Mouse (Mus musculus) embryonic facial prominence, embryonic 13.5 days (tissue): ENCODE data around the gene Polg. TPM values are rescaled to one million over a fixed set of nuclear protein-coding genes. Genes with fewer than 3 reads are reported as not detected.

ENCODE experiments used
- ATAC-seq: fragments of 200-750 bp; cut with Nextera tagmentation; 2 replicates; pipeline ENCODE4 v1.8.0; 2017; ENCODE audit warnings: low read depth; ENCODE audit not compliant: insufficient number of reproducible peaks, insufficient read depth, low FRiP score, low TSS enrichment
- H3K27ac ChIP-seq: fragments of 300-500 bp; sonication (generic); 2 replicates; pipeline ENCODE4 v1.5.1; 2015; ENCODE audit warnings: moderate library complexity, mild to moderate bottlenecking, inconsistent platforms
- H3K27me3 ChIP-seq: fragments of 300-500 bp; sonication (generic); 2 replicates; pipeline ENCODE4 v1.6.1; 2015; ENCODE audit warnings: mild to moderate bottlenecking, inconsistent platforms
- H3K36me3 ChIP-seq: fragments of 300-500 bp; sonication (generic); 2 replicates; pipeline ENCODE4 v1.6.1; 2015; ENCODE audit warnings: mild to moderate bottlenecking, inconsistent platforms
- H3K4me1 ChIP-seq: fragments of 300-500 bp; sonication (generic); 2 replicates; pipeline ENCODE4 v1.6.1; 2015; ENCODE audit warnings: inconsistent platforms
- H3K4me2 ChIP-seq: fragments of 300-500 bp; sonication (generic); 2 replicates; pipeline ENCODE4 v1.6.1; 2015; ENCODE audit warnings: moderate library complexity, mild to moderate bottlenecking, inconsistent platforms
- H3K4me3 ChIP-seq: fragments of 300-500 bp; sonication (generic); 2 replicates; pipeline ENCODE4 v1.5.1; 2015; ENCODE audit warnings: mild to moderate bottlenecking, inconsistent platforms
- H3K9ac ChIP-seq: fragments of 300-500 bp; sonication (generic); 2 replicates; pipeline ENCODE4 v1.6.1; 2015; ENCODE audit warnings: mild to moderate bottlenecking, inconsistent platforms
- H3K9me3 ChIP-seq: fragments of 300-500 bp; sonication (generic); 2 replicates; pipeline ENCODE4 v1.6.1; 2016; ENCODE audit warnings: inconsistent platforms
- WGBS: fragments of 180-500 bp; shearing (Covaris S2); methylation state at CpG from one replicate; pipeline ENCODE4 v1.1.7; 2015; ENCODE audit warnings: mixed read lengths; 5-methylcytosine and 5-hydroxymethylcytosine counted together
- polyA plus RNA-seq: library from polyadenylated mRNA; unstranded; fragments of >200 nt; fragmentation: Nextera tagmentation; extraction: Ambion mirVana; gene quantifications from 2 replicates; pipeline ENCODE4 v1.2.1, GENCODE M21; 2015

Polg gene
- polyA plus RNA-seq, 1 experiment from 2014 or later: 28.8 TPM

DNA sequence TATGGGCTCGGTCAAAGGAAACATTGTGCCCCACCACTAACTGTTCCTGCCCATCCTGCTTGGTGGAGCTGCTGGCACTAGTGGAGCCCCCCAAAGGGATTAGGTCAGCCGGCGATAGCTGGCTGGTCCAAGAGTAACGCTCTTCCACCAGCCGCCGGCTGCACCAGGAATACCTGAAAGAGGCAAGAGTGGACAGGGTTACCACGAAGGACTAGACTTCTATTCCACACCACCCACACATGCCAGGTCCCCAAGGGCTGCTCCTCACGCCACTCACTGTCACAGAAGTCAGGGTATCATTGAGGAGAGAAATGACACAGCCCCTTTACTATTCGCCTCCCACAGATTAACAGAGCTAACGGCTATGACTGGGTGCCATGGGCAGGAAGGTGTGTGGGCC, 4.4 kb downstream of the Polg start:
- peaks cover 69% of the 10 kb centered on the region for H3K36me3 ChIP-seq
- no peak overlapping the region for H3K9ac ChIP-seq
- 90% methylated on average over 10 of the region's 10 CpGs for WGBS
- H3K4me2 ChIP-seq: no peak overlapping the region
- H3K9me3 ChIP-seq: no peaks in the 10 kb centered on the region
- no peak overlapping the region for H3K27ac ChIP-seq
- ATAC-seq: no peak
- no peak overlapping the region for H3K4me3 ChIP-seq
- peaks cover 18% of the 10 kb centered on the region for H3K4me1 ChIP-seq
- H3K27me3 ChIP-seq: peaks cover 5% of the 10 kb centered on the region

DNA sequence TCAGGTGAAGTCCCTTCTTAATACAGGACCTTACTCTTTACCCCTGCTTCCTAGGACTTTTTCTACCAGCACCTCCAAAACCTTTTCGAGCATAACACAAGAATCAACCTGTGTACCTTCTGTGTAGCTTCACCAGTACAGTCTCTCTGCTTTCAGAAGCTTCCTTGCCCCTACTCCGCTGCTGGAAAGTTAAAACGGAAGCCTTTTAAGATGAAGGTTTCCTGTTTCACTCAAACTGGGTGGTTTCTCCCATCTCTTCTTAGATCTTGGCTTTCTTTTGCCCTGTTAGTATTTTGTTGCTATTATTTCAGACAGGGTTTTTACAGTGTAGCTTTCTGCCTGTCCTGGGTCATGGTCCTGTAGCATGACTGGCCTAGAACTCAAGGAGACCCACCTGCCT, 18.7 kb downstream of the Polg start:
- WGBS: 88% methylated on average over 3 of the region's 3 CpGs
- Histone ChIP-seq H3K9me3 (no peaks in the 10 kb centered on the region), H3K27ac (no peak overlapping the region), H3K27me3 (no peaks in the 10 kb centered on the region), H3K9ac (no peak overlapping the region), H3K4me2 (no peak overlapping the region), H3K36me3 (peaks cover 89% of the 10 kb centered on the region), H3K4me3 (no peak overlapping the region), H3K4me1 (no peaks in the 10 kb centered on the region)
- ATAC-seq: no peak

DNA sequence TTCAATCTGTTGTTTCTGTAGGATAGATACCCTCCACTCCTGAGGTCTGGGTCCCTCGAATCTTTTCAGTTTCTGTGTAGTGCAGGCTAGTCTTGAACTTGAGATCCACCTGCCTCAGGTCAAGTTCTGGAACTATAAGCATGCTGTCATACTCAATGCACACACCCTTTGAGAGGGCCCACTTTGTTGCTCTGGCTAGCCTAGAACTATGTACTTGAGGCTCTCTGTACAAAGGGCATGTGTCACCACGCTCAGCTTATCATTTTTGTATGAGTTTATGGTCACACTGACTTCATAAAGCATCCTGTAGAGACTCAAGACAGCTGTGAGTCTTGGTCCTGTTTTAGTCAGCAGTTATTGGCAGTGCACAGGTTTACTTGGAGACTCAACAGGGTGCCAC, 19.1 kb downstream of the Polg start:
- H3K4me3 ChIP-seq: no peak overlapping the region
- no peaks in the 10 kb centered on the region for H3K27me3 ChIP-seq
- no peak for ATAC-seq
- H3K4me2 ChIP-seq: no peak overlapping the region
- no peak overlapping the region for H3K27ac ChIP-seq
- H3K9ac ChIP-seq: no peak overlapping the region
- H3K36me3 ChIP-seq: peaks cover 89% of the 10 kb centered on the region
- H3K9me3 ChIP-seq: no peaks in the 10 kb centered on the region
- 88% methylated on average over 2 of the region's 2 CpGs for WGBS
- no peaks in the 10 kb centered on the region for H3K4me1 ChIP-seq

DNA sequence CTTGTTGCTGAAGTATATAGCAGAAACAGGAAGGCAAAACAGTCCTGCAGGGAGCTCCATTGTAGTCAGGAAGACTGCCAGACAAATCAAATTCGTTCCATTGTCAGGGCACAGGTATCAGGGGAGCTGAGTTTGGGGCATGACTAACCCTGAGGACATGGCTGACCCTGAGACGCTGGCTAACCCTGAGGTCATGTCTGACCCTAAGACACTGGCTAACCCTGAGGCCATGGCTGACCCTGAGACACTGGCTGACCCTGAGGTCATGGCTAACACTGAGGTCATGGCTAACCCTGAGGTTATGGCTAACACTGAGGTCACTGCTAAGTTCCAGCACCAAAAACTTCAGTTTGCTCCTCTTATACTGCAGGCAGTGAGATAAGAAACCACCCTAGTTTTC, 26.1 kb downstream of the Polg start:
- no peak for ATAC-seq
- WGBS: 56% methylated on average over 2 of the region's 2 CpGs

DNA sequence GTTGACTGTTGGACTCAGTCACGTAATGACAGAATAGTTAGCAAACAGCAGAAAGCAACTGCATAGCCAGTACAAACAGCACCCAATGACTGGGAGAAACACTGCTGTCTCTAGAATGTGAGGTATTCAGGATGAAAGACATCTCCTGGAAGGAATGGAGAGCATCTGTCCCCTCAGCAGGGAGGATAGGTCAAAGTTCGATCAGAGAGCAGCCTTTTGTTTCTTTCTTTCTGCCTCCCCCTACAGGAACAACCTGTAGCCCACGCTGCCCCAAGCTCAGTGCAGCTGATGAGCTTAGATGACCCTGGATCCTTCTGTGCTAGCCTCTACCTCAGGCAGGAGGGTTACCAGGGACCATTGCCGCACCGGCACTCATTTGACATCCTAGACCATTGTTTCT, 37.9 kb downstream of the Polg start:
- Histone ChIP-seq H3K4me3 (no peak overlapping the region), H3K36me3 (peaks cover 6% of the 10 kb centered on the region; the same call in 1 of the 2 replicates), H3K9ac (no peak overlapping the region), H3K27me3 (no peaks in the 10 kb centered on the region), H3K4me2 (no peak overlapping the region), H3K9me3 (no peaks in the 10 kb centered on the region), H3K27ac (no peak overlapping the region), H3K4me1 (no peaks in the 10 kb centered on the region)
- no peak for ATAC-seq
- WGBS: 66% methylated on average over 5 of the region's 5 CpGs

More for the DNA sequence above, 26.1 kb downstream of the Polg start:
- Histone ChIP-seq H3K27me3 (no peaks in the 10 kb centered on the region), H3K27ac (no peak overlapping the region), H3K4me1 (no peaks in the 10 kb centered on the region), H3K4me2 (no peak overlapping the region), H3K9ac (no peak overlapping the region), H3K9me3 (no peaks in the 10 kb centered on the region), H3K36me3 (peaks cover 36% of the 10 kb centered on the region), H3K4me3 (no peak overlapping the region)

DNA sequence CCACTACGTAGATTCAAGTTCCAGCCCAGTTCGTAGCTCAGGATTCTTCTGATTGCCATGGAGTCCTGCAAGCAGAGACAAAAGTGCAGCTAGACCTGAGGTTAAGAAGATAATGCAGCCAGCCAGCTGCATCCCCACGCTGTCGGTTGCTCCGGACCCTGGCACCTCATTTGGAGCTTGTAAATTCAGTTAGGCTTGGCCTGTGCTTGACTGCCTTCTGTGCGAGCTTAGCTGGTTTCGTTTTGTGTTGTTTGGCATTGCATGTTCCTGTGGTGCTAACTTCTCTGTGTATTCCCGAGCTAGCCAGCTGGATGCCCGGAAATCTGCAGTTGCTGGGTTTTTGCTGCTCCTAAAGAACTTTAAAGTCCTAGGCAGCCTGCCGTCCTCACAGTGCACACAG, 40.4 kb downstream of the Polg start:
- H3K4me2 ChIP-seq: no peak overlapping the region
- H3K27ac ChIP-seq: no peak overlapping the region
- H3K36me3 ChIP-seq: peaks cover 8% of the 10 kb centered on the region; the same call in 1 of the 2 replicates
- no peak for ATAC-seq
- no peak overlapping the region for H3K4me3 ChIP-seq
- WGBS: 92% methylated on average over 10 of the region's 10 CpGs
- no peaks in the 10 kb centered on the region for H3K4me1 ChIP-seq
- no peaks in the 10 kb centered on the region for H3K27me3 ChIP-seq
- no peaks in the 10 kb centered on the region for H3K9me3 ChIP-seq
- H3K9ac ChIP-seq: no peak overlapping the region

DNA sequence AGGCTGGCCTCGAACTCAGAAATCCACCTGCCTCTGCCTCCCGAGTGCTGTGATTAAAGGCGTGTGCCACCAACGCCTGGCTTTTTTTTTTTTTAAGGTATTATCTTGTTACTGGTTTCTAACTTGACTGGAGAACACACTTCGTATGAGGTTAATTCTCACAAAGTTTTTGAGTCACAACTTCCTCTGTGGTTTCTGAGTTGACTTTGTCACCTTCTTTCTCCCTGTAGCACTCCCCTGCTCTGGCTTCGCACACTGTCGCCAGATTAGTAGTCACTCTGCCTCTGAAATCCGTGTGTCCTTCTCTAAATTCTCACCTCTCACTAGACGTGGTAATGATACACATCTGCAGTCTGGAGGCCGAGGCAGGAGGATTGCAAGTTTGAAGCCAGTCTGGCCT, 43.3 kb downstream of the Polg start:
- H3K9me3 ChIP-seq: no peaks in the 10 kb centered on the region
- no peak overlapping the region for H3K9ac ChIP-seq
- H3K36me3 ChIP-seq: peaks cover 8% of the 10 kb centered on the region; the same call in 1 of the 2 replicates
- H3K27me3 ChIP-seq: no peaks in the 10 kb centered on the region
- 91% methylated on average over 10 of the region's 10 CpGs for WGBS
- no peak overlapping the region for H3K4me3 ChIP-seq
- H3K4me2 ChIP-seq: no peak overlapping the region
- no peak for ATAC-seq
- no peak overlapping the region for H3K27ac ChIP-seq
- H3K4me1 ChIP-seq: no peaks in the 10 kb centered on the region

DNA sequence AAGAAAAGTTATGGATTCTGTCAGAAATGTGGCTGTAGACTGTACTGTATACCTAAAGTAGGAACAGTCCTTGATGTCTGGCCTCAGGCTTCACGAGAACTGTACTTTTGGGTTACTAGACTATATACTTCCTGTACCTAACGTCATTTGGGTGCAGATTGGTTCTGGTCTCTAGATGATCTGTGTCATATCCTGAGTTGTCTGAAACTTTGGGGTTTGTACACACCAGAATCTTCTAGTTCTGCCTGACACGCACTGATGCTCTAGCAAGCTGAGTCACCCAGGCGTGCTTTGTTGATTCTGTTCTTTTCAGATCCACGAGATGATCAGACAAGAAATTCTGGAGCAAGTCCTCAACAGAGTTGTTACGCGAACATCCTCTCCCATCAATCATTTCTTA, 46.2 kb downstream of the Polg start:
- Histone ChIP-seq H3K36me3 (0 out of 2 replicates have a peak, but pooled peaks cover 4% of the 10 kb centered on the region), H3K4me3 (no peak overlapping the region), H3K27me3 (no peaks in the 10 kb centered on the region), H3K9ac (no peak overlapping the region), H3K4me1 (no peaks in the 10 kb centered on the region), H3K27ac (no peak overlapping the region), H3K4me2 (no peak overlapping the region), H3K9me3 (no peaks in the 10 kb centered on the region)
- WGBS: 90% methylated on average over 7 of the region's 7 CpGs
- ATAC-seq: no peak

DNA sequence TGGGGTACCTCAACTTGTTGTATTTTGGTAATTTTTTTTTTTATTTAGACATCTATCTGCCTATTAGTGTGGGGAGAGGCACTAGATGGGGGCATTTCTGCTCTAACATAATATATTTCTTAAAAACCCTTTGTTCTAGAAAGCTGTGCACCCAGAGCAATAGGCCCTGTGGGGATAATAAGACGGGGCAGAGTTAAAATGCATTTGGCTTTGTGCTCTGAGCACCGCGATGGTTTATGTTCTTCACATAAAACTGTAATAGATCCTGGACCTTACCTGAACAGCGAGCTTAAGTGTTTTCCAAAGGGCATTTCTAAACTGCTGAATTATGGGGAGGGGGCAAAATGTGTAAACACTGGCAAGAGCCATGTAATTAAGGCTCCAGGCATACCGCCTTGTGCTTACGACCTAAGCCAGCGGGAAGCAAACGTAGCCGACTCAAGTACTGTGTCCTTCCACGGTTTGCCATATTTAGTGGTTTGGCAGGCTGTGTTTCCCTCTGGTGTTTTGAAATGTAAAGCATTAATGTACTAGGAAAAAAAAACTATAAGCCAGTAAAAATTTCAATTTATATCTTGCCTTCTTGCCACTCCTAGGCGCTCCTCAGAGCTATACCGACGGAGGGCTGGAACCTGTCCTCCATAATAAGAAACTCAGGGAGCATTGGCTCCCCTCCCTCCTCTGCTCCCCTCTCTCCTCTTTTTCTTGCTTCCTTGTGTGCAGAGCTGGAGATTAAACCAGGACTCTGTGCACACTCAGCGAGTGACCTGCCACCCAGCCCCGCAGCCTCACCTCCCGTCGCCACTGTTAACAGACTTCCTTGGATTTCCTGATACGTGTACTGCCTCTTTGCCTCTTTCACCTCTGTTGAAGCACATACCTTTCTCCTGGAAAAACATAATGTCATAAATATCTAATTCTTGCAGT, 51.5 kb downstream of the Polg start:
- Histone ChIP-seq H3K4me3 (no peak overlapping the region), H3K36me3 (peaks cover 5% of the 10 kb centered on the region; the same call in 1 of the 2 replicates), H3K9ac (no peak overlapping the region), H3K4me2 (no peak overlapping the region), H3K27ac (no peak overlapping the region), H3K27me3 (no peaks in the 10 kb centered on the region), H3K9me3 (no peaks in the 10 kb centered on the region), H3K4me1 (no peaks in the 10 kb centered on the region)
- WGBS: 80% methylated on average over 18 of the region's 18 CpGs
- ATAC-seq: no peak

DNA sequence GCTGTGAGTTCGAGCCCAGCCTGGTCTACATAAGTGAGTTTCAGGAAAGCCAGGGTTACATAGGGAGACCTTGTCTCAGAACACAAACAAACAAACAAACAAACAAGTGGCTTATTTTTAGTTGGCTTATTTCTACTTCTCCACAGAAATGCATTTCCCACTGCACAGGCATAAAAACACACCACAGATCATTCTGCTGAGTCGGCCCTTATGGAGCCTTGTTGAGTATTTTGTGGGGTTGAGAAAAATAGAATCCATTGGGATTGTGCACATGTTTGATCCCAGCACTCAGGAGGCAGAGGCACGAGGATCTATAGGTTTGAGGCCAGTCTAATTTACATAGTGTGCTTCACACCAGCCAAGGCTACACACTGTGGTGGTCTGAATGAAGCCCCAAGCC, 65.9 kb downstream of the Polg start:
- H3K4me3 ChIP-seq: no peak overlapping the region
- no peak for ATAC-seq
- WGBS: 82% methylated on average over 3 of the region's 3 CpGs

DNA sequence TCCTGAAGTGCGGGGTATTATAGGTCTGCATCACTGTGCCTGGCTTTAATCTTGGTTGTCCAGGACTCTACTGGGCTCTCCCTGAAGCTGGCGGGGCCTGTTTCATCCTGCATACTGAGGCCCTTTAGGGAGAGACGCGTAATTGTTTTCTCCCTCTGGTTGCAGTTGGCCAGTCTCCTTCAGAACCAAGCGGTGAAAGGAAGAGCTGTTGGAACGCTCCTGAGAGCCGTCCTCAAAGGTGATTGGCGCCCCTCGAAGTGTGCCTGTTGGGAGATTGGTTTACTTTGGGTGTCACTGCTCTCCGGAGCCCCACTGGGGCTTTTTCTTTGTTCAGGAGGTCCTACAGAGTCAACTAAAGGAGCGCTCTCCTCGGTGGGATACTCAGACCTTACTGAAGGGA, 67.2 kb downstream of the Polg start:
- H3K36me3 ChIP-seq: no peaks in the 10 kb centered on the region
- H3K9me3 ChIP-seq: no peaks in the 10 kb centered on the region
- no peaks in the 10 kb centered on the region for H3K27me3 ChIP-seq
- ATAC-seq: no peak
- WGBS: 72% methylated on average over 12 of the region's 12 CpGs
- no peak overlapping the region for H3K4me3 ChIP-seq
- H3K27ac ChIP-seq: no peak overlapping the region
- H3K4me1 ChIP-seq: no peaks in the 10 kb centered on the region
- H3K9ac ChIP-seq: no peak overlapping the region
- no peak overlapping the region for H3K4me2 ChIP-seq

More for the DNA sequence above, 65.9 kb downstream of the Polg start:
- H3K27me3 ChIP-seq: no peaks in the 10 kb centered on the region
- H3K9ac ChIP-seq: no peak overlapping the region
- H3K27ac ChIP-seq: no peak overlapping the region
- H3K36me3 ChIP-seq: no peaks in the 10 kb centered on the region
- no peak overlapping the region for H3K4me2 ChIP-seq
- H3K9me3 ChIP-seq: no peaks in the 10 kb centered on the region
- no peaks in the 10 kb centered on the region for H3K4me1 ChIP-seq

DNA sequence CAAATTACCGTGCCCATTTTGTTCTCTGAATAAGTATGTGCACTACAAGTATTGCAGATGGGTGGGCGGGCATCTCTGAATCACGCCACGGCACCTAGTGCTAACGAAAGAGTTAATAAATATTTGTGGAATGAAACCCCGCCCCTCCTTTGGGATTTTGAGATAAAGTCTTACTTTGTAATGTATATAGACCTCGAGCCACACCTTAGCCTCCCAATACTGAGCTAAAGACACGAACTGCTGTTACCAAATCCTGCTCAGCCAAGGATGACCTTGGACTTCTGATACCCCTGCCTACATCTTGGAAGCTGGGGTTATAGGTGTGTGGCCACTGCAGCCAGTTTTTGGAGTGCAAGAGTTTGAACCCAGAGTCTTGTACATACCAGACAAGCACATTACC, 67.7 kb downstream of the Polg start:
- Histone ChIP-seq H3K27ac (no peak overlapping the region), H3K27me3 (no peaks in the 10 kb centered on the region), H3K4me2 (no peak overlapping the region), H3K36me3 (no peaks in the 10 kb centered on the region), H3K9me3 (no peaks in the 10 kb centered on the region), H3K9ac (no peak overlapping the region), H3K4me1 (no peaks in the 10 kb centered on the region), H3K4me3 (no peak overlapping the region)
- no peak for ATAC-seq
- 85% methylated on average over 8 of the region's 8 CpGs for WGBS
